Mouse (Mus musculus): ENCODE data around the gene Fbf1. TPM values are rescaled to one million over a fixed set of nuclear protein-coding genes. Genes with fewer than 3 reads are reported as not detected.

Gene Fbf1
- total and polyA plus RNA-seq, 2 experiments = 4.5 to 9.0 TPM

DNA sequence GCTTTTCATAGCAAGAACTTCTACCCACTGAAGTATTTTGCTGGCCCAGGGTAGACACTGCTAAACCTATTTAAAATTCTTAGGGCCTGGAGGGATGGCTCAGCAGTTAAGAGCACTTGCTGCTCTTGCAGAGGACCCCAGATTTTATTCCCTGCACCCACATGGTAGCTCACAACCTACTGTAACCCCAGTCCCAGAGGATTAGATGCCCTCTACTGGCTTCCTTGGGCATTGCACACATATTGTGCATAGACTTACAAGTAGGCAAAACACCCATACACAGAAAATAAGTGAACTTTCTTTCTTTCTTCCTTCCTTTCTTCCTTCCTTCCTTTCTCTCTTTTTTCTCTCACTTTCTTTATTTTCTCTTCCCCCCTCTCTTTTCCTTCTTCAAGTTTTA lies 50.1 kb downstream of the Fbf1 start:
- DNase-seq (ENCODE audit: extremely low read depth, low read depth, low spot score) = no peak
- TF ChIP-seq CTCF (IDR thresholded peaks at IDR 0.05; ENCODE audit: low read depth, low read length) (no peak), POLR2A (IDR thresholded peaks at IDR 0.05; ENCODE audit: extremely low read depth, insufficient read depth, low read length) (no peak)
- Histone ChIP-seq H3K4me1 (ENCODE audit: control insufficient read depth, insufficient read depth, low read length) (no peaks in the 10 kb centered on the region), H3K4me3 (ENCODE audit: insufficient read depth, low read depth, low read length) (no peak overlapping the region), H3K79me2 (ENCODE audit: control insufficient read depth, insufficient read depth, low read length) (no peaks in the 10 kb centered on the region), H3K9ac (ENCODE audit: low read depth, low read length) (no peak overlapping the region), H3K27ac (replicated peaks; ENCODE audit: insufficient read depth, low read depth, low read length) (no peak overlapping the region), H3K27me3 (ENCODE audit: control insufficient read depth, insufficient read depth, low read length) (no peaks in the 10 kb centered on the region), H3K36me3 (ENCODE audit: control insufficient read depth, insufficient read depth, low read length) (peaks cover 5% of the 10 kb centered on the region; the same call in 1 of the 2 replicates)

DNA sequence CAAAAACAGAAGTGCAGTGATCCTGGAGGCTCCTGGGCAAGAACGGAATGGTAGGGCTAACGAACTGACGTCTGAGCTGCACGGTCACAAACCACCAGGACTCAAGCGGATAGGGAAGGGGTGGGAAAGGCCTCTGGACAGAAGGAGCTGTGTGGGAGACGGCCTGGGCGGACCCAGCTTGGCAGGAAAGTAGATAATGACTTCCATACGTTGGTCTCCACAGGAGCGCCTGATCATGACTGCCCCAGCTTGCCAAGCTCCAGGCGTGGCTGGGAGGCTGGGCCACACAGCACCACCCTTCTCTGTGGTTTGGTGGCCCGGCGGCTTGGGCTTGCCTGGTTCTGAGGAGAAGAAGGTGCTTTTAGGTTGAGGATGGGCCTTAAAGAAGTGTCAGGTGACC lies 50.7 kb downstream of the Fbf1 start:
- TF ChIP-seq CTCF (IDR thresholded peaks at IDR 0.05; ENCODE audit: low read depth, low read length) (no peak), POLR2A (IDR thresholded peaks at IDR 0.05; ENCODE audit: extremely low read depth, insufficient read depth, low read length) (no peak)
- Histone ChIP-seq H3K27me3 (ENCODE audit: control insufficient read depth, insufficient read depth, low read length) (no peaks in the 10 kb centered on the region), H3K79me2 (ENCODE audit: control insufficient read depth, insufficient read depth, low read length) (no peaks in the 10 kb centered on the region), H3K9ac (ENCODE audit: low read depth, low read length) (no peak overlapping the region), H3K4me3 (ENCODE audit: insufficient read depth, low read depth, low read length) (no peak overlapping the region), H3K27ac (replicated peaks; ENCODE audit: insufficient read depth, low read depth, low read length) (no peak overlapping the region), H3K4me1 (ENCODE audit: control insufficient read depth, insufficient read depth, low read length) (no peaks in the 10 kb centered on the region), H3K36me3 (ENCODE audit: control insufficient read depth, insufficient read depth, low read length) (no peaks in the 10 kb centered on the region)
- no peak for DNase-seq (ENCODE audit: extremely low read depth, low read depth, low spot score)
- WGBS = 88% methylated on average over 12 of the region's 12 CpGs

- no peak for TF ChIP-seq POLR2A (IDR thresholded peaks at IDR 0.05; ENCODE audit: extremely low read depth, insufficient read depth, low read length)
- no peak for TF ChIP-seq CTCF (IDR thresholded peaks at IDR 0.05; ENCODE audit: low read depth, low read length)
- Histone ChIP-seq H3K4me1 (ENCODE audit: control insufficient read depth, insufficient read depth, low read length) (peaks cover 15% of the 10 kb centered on the region; the same call in 1 of the 2 replicates), H3K27me3 (ENCODE audit: control insufficient read depth, insufficient read depth, low read length) (no peaks in the 10 kb centered on the region), H3K27ac (replicated peaks; ENCODE audit: insufficient read depth, low read depth, low read length) (no peak overlapping the region), H3K79me2 (ENCODE audit: control insufficient read depth, insufficient read depth, low read length) (no peaks in the 10 kb centered on the region), H3K4me3 (ENCODE audit: insufficient read depth, low read depth, low read length) (no peak overlapping the region), H3K9ac (ENCODE audit: low read depth, low read length) (no peak overlapping the region), H3K36me3 (ENCODE audit: control insufficient read depth, insufficient read depth, low read length) (no peaks in the 10 kb centered on the region)
- 96% methylated on average over 19 of the region's 19 CpGs for WGBS
- no peak for DNase-seq (ENCODE audit: extremely low read depth, low read depth, low spot score)
These were observed 56.3 kb downstream of the Fbf1 start for GRCm38 (mm10) chr11:116111611-116112203.

DNA sequence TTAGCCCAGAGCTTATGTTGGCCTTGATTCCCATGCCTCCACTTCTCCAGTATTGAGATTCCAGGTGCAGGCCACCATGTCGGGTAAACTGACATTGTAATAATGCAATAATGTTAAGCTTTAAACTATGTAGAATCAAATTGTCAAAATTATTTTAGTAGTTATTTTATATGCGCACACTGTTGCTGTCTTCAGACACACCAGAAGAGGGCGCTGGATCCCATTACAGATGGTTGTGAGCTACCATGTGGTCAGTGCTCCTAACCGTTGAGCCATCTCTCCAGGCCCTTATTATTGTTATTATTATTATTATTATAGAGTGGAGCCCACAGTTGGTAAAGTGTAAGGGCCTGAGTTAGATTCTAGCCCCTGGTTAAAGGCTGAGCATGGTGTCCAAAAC lies 56.9 kb downstream of the Fbf1 start:
- Histone ChIP-seq H3K4me1 (ENCODE audit: control insufficient read depth, insufficient read depth, low read length) (peaks cover 15% of the 10 kb centered on the region; the same call in 1 of the 2 replicates), H3K9ac (ENCODE audit: low read depth, low read length) (no peak overlapping the region), H3K27ac (replicated peaks; ENCODE audit: insufficient read depth, low read depth, low read length) (peak overlapping the region; percentile 17; the same call in 1 of the 2 replicates), H3K36me3 (ENCODE audit: control insufficient read depth, insufficient read depth, low read length) (no peaks in the 10 kb centered on the region), H3K79me2 (ENCODE audit: control insufficient read depth, insufficient read depth, low read length) (no peaks in the 10 kb centered on the region; the same call in 1 of the 2 replicates), H3K4me3 (ENCODE audit: insufficient read depth, low read depth, low read length) (no peak overlapping the region), H3K27me3 (ENCODE audit: control insufficient read depth, insufficient read depth, low read length) (no peaks in the 10 kb centered on the region)
- WGBS = 91% methylated on average over 4 of the region's 4 CpGs
- no peak for TF ChIP-seq CTCF (IDR thresholded peaks at IDR 0.05; ENCODE audit: low read depth, low read length)
- TF ChIP-seq POLR2A (IDR thresholded peaks at IDR 0.05; ENCODE audit: extremely low read depth, insufficient read depth, low read length) = no peak
- no peak for DNase-seq (ENCODE audit: extremely low read depth, low read depth, low spot score)

DNA sequence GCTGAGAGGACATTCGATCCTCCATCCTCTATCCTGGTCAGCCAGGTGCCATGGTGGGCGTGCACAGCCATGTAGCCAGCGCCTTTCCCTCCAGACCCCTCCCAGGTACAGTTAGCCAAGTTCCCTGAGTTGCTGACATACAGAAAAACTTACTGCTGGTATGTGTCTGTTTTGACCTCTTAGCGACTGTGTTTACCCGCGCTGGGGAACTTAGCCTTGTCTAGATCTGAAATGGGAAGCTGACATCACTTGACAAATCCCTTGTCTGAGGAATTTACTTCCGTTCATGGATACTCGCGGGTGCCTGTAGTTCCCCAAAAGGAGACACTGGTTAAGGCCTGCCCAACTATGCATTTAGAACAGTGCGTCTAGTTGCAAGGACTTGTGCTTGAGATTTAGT lies 57.4 kb downstream of the Fbf1 start:
- peaks cover 15% of the 10 kb centered on the region; the same call in 1 of the 2 replicates for H3K4me1 ChIP-seq (ENCODE audit: control insufficient read depth, insufficient read depth, low read length)
- WGBS = 44% methylated on average over 10 of the region's 10 CpGs
- H3K4me3 ChIP-seq (ENCODE audit: insufficient read depth, low read depth, low read length) = peak overlapping the region; percentile 87
- H3K27ac ChIP-seq (replicated peaks; ENCODE audit: insufficient read depth, low read depth, low read length) = peak overlapping the region; percentile 78
- no peaks in the 10 kb centered on the region for H3K36me3 ChIP-seq (ENCODE audit: control insufficient read depth, insufficient read depth, low read length)
- peak; percentile 55 for DNase-seq (ENCODE audit: extremely low read depth, low read depth, low spot score)
- H3K79me2 ChIP-seq (ENCODE audit: control insufficient read depth, insufficient read depth, low read length) = peaks cover 2% of the 10 kb centered on the region; the same call in 1 of the 2 replicates
- TF ChIP-seq POLR2A (IDR thresholded peaks at IDR 0.05; ENCODE audit: extremely low read depth, insufficient read depth, low read length) (no peak), CTCF (IDR thresholded peaks at IDR 0.05; ENCODE audit: low read depth, low read length) (no peak)
- no peaks in the 10 kb centered on the region for H3K27me3 ChIP-seq (ENCODE audit: control insufficient read depth, insufficient read depth, low read length)
- H3K9ac ChIP-seq (ENCODE audit: low read depth, low read length) = peak overlapping the region; percentile 95

DNA sequence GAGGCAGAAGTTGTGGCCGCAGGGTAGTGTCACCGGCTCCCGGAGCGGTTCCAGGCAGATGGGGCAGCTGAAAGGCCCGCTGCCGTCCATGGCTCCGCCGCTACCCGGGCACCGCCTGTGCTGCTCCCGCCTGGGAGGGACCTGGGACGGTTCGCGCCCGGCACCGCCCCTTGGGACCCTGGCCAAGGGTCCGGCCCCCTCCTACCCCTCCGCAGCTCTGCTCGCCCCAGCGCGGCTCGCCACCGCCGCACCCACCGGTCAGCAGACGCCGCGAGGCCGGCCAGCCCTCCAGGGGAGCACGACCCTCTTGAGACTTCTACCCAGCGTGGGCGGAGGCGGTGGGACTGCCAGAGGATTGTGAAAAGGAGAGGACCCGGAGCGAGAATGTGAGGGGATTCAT lies 57.8 kb downstream of the Fbf1 start:
- H3K79me2 ChIP-seq (ENCODE audit: control insufficient read depth, insufficient read depth, low read length) = peaks cover 2% of the 10 kb centered on the region; the same call in 1 of the 2 replicates
- H3K4me3 ChIP-seq (ENCODE audit: insufficient read depth, low read depth, low read length) = peak overlapping the region; percentile 87
- TF ChIP-seq POLR2A (IDR thresholded peaks at IDR 0.05; ENCODE audit: extremely low read depth, insufficient read depth, low read length) (peak; percentile 50; the same call in 1 of the 2 replicates), CTCF (IDR thresholded peaks at IDR 0.05; ENCODE audit: low read depth, low read length) (no peak)
- peak overlapping the region; percentile 95 for H3K9ac ChIP-seq (ENCODE audit: low read depth, low read length)
- 4% methylated on average over 35 of the region's 35 CpGs for WGBS
- no peaks in the 10 kb centered on the region for H3K27me3 ChIP-seq (ENCODE audit: control insufficient read depth, insufficient read depth, low read length)
- no peak for DNase-seq (ENCODE audit: extremely low read depth, low read depth, low spot score)
- no peaks in the 10 kb centered on the region for H3K36me3 ChIP-seq (ENCODE audit: control insufficient read depth, insufficient read depth, low read length)
- H3K27ac ChIP-seq (replicated peaks; ENCODE audit: insufficient read depth, low read depth, low read length) = peak overlapping the region; percentile 78
- peaks cover 15% of the 10 kb centered on the region; the same call in 1 of the 2 replicates for H3K4me1 ChIP-seq (ENCODE audit: control insufficient read depth, insufficient read depth, low read length)

Data from liver, adult 2 months (tissue).